Mouse (Mus musculus) C2C12 (cell line): ENCODE data around the gene Casp9.

ENCODE experiments used
- CEBPB ChIP-seq: IDR thresholded peaks from one replicate; pipeline ENCODE4 v1.6.1; 2011; ENCODE audit warnings: low read depth, mild to moderate bottlenecking, control low read depth, moderate library complexity
- CTCF ChIP-seq: IDR thresholded peaks from one replicate; pipeline ENCODE4 v1.5.1; 2011; ENCODE audit not compliant: control insufficient read depth, insufficient read depth, insufficient read length
- FOSL1 ChIP-seq: IDR thresholded peaks from one replicate; pipeline ENCODE4 v1.8.0; 2011; ENCODE audit warnings: mild to moderate bottlenecking, low read length; ENCODE audit not compliant: poor library complexity, insufficient read depth, severe bottlenecking
- MAX ChIP-seq: IDR thresholded peaks from one replicate; pipeline ENCODE4 v1.6.1; 2011; ENCODE audit warnings: mild to moderate bottlenecking, control low read depth
- MYOD1 ChIP-seq: IDR thresholded peaks from one replicate; pipeline ENCODE4 v1.6.1; 2011; ENCODE audit warnings: low read depth; ENCODE audit not compliant: control insufficient read depth, insufficient read length
- MYOG ChIP-seq: IDR thresholded peaks from one replicate; pipeline ENCODE4 v1.6.1; 2011; ENCODE audit not compliant: control insufficient read depth, insufficient read length; ENCODE audit errors: extremely low read depth
- USF1 ChIP-seq: IDR thresholded peaks from one replicate; pipeline ENCODE4 v1.6.1; 2011; ENCODE audit warnings: low read depth, mild to moderate bottlenecking, control low read depth, moderate library complexity

GRCm38 (mm10) chr4:141858501-141858900 lies 65.1 kb downstream of the Casp9 start:
- no peak for TF ChIP-seq USF1
- TF ChIP-seq CTCF: no peak
- TF ChIP-seq MYOG: no peak
- TF ChIP-seq MAX: no peak
- TF ChIP-seq FOSL1: no peak
- no peak for TF ChIP-seq CEBPB
- TF ChIP-seq MYOD1: no peak
